Mouse (Mus musculus) stomach, embryonic 14.5 days (tissue): Measurements from ENCODE around the gene Ccdc177. TPM values are rescaled to one million over a fixed set of nuclear protein-coding genes. Genes with fewer than 3 reads are reported as not detected.

Experiments used
- ATAC-seq: fragments of 200-750 bp; cut with Nextera tagmentation; 2 replicates; pipeline ENCODE4 v1.8.0; 2017; ENCODE audit warnings: low read depth, moderate TSS enrichment; ENCODE audit not compliant: insufficient number of reproducible peaks, insufficient read depth, low FRiP score
- H3K27ac ChIP-seq: fragments of 300-500 bp; sonication (generic); 2 replicates; pipeline ENCODE4 v1.5.1; 2014; ENCODE audit warnings: mild to moderate bottlenecking, low read length, moderate library complexity, mixed read lengths
- H3K27me3 ChIP-seq: fragments of 300-500 bp; sonication (generic); 2 replicates; pipeline ENCODE4 v1.6.1; 2014; ENCODE audit warnings: low read length, control low read depth, mixed read lengths; ENCODE audit not compliant: control insufficient read depth, insufficient read depth
- H3K36me3 ChIP-seq: fragments of 300-500 bp; sonication (generic); 2 replicates; pipeline ENCODE4 v1.6.1; 2014; ENCODE audit warnings: mild to moderate bottlenecking, control low read depth, low read length, moderate library complexity, mixed read lengths; ENCODE audit not compliant: control insufficient read depth, insufficient read depth
- H3K4me1 ChIP-seq: fragments of 300-500 bp; sonication (generic); 2 replicates; pipeline ENCODE4 v1.6.1; 2014; ENCODE audit warnings: low read length, control low read depth, mixed read lengths; ENCODE audit not compliant: control insufficient read depth, insufficient read depth
- H3K4me2 ChIP-seq: fragments of 300-500 bp; sonication (generic); replicated peaks from 2 replicates; pipeline ENCODE4 v1.6.1; 2014; ENCODE audit warnings: low read depth, low read length, control low read depth
- H3K4me3 ChIP-seq: fragments of 300-500 bp; sonication (generic); 2 replicates; pipeline ENCODE4 v1.5.1; 2014; ENCODE audit warnings: low read depth, low read length, control low read depth
- H3K9ac ChIP-seq: fragments of 300-500 bp; sonication (generic); replicated peaks from 2 replicates; pipeline ENCODE4 v1.6.1; 2014; ENCODE audit warnings: low read depth, mild to moderate bottlenecking, control low read depth, low read length, moderate library complexity, mixed read lengths
- H3K9me3 ChIP-seq: fragments of 300-500 bp; sonication (generic); 2 replicates; pipeline ENCODE4 v1.6.1; 2016; ENCODE audit warnings: low read depth, low read length, control low read depth; ENCODE audit not compliant: control insufficient read depth
- WGBS: fragments of 180-500 bp; shearing (Covaris S2); extraction: QIAGEN DNeasy Blood & Tissue Kit; methylation state at CpG from one replicate; pipeline ENCODE4 v1.1.7; 2014; 5-methylcytosine and 5-hydroxymethylcytosine counted together
- polyA plus RNA-seq: library from polyadenylated mRNA; unstranded; fragments of >200 nt; fragmentation: Nextera tagmentation; extraction: Ambion mirVana; gene quantifications from 2 replicates; pipeline ENCODE4 v1.2.1, GENCODE M21; 2014

Ccdc177 gene
- polyA plus RNA-seq, 1 experiment from 2014 or later, result 0.26 TPM

DNA sequence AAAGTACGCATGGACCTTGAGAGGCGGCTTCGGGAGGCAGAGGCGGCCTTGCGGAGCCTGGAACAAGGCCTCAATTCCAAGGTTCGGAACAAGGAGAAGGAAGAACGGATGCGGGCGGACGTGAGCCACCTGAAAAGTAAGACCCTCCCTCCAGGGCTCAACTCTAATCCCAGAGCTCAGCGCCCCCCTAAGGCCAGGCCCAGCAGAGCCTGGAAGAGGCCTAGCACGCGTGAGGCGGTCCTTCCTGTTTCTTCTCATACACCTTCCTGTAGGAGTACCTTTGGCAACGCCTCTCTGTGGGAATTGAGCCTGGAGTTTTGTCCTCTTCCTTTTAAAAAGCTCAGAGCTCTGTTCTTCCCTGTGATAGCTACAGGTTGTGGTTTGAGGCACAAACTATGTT, 39.0 kb downstream of the Ccdc177 start:
- no peak for ATAC-seq
- H3K36me3 ChIP-seq, result no peaks in the 10 kb centered on the region
- no peak overlapping the region for H3K9ac ChIP-seq
- H3K27ac ChIP-seq, result no peak overlapping the region
- no peaks in the 10 kb centered on the region for H3K4me1 ChIP-seq
- H3K9me3 ChIP-seq, result no peaks in the 10 kb centered on the region
- no peak overlapping the region for H3K4me2 ChIP-seq
- H3K4me3 ChIP-seq, result no peak overlapping the region
- 81% methylated on average over 15 of the region's 15 CpGs for WGBS
- no peaks in the 10 kb centered on the region for H3K27me3 ChIP-seq

DNA sequence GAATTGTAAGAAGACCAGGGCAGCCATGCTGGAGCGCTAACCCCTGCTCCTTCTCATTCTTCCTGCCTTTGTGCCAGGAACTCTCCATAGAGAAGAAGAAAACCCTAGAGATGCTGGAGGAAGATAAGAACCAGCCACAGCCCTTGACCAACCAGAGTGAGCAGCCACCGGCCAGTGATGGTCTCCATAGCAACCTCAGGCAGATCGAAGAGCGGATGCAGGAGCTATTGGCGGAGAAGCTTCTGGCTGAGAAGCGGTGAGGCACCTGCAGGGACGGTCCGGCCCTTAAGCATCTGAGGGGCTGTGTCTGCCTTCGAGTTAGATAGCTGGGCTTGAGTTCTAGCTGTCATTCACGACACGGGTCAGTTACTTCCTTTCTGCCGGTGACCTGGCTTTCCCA, 40.0 kb downstream of the Ccdc177 start:
- Histone ChIP-seq H3K27ac (no peak overlapping the region), H3K27me3 (no peaks in the 10 kb centered on the region), H3K9ac (no peak overlapping the region), H3K36me3 (no peaks in the 10 kb centered on the region), H3K4me3 (no peak overlapping the region), H3K4me1 (no peaks in the 10 kb centered on the region), H3K4me2 (no peak overlapping the region), H3K9me3 (no peaks in the 10 kb centered on the region)
- 68% methylated on average over 12 of the region's 12 CpGs for WGBS
- no peak for ATAC-seq

DNA sequence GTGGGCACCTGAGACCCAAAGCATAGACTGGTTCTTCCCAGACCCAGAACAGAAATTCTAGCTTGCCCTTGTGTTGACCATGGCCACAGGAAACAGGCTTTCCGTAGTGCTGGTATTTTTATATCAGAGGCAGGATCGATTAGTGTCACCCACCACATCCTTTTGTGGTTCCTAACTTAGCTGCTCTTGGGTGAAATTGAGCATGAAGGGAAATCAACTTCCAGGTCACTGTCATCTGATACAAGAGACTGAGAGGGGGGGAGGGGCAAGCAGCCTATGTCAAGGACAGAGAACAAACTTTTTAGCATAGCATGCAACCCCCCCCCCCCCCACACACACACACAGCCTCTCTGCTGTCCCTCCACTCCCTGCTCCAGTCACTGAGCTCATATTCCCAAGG, 41.3 kb downstream of the Ccdc177 start:
- H3K4me1 ChIP-seq, result no peaks in the 10 kb centered on the region
- 82% methylated on average over 2 of the region's 2 CpGs for WGBS
- no peak overlapping the region for H3K4me3 ChIP-seq
- no peak overlapping the region for H3K27ac ChIP-seq
- no peaks in the 10 kb centered on the region for H3K9me3 ChIP-seq
- H3K27me3 ChIP-seq, result no peaks in the 10 kb centered on the region
- ATAC-seq, result no peak
- no peak overlapping the region for H3K4me2 ChIP-seq
- no peak overlapping the region for H3K9ac ChIP-seq
- no peaks in the 10 kb centered on the region for H3K36me3 ChIP-seq

DNA sequence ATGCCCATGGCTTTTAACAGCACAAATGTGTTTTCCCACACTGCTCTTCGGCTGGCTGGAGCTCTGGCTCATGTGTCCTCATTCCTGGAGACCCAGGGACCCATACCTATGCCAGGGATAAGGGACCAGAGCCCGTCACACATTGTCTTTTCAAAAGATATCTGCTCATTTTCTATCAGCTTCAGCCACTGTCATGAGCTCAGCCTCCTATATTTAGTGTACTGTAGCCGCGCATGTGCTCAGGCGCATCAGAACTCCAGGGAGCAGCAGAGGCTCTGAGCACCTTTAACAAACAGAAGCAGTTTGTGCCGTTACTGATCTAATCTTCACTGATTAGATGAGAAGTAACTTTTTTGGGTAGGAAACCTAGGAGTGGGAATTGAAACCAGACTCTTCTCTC, 44.6 kb downstream of the Ccdc177 start:
- WGBS, result 71% methylated on average over 6 of the region's 6 CpGs
- ATAC-seq, result no peak

DNA sequence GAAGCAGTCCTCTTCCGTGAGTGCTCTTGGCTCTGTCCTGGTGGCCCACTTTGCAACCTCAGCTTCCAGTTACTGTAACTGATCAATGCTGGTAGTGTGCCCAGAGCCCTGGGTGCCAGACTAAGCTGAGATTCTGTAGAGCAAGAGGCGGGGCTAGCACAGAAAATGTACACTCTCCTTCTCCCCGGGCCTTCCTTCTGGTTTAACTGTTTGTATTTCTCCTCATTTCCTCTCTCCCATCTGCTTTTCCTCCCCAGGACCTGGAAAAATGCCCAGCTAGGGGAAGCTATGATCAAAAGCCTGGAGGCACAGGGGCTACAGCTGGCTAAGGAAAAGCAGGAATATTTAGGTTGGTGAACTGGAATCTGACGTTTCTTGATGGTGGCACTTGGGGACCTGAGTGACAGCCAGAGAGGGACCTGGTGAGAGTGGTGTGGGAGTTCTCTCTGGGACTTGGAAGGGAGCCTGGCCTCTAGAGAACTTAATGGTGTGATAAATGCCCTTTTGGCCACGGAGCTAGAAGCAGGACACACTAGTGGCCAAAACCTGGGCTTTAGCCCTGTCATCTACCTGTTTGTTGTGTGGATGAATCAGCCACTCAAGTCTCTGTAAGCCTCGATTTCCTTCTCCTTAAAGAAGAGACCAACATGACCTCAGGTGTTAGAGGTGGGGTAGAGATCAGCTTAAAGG, 53.4 kb downstream of the Ccdc177 start:
- H3K9ac ChIP-seq, result no peak overlapping the region
- H3K27me3 ChIP-seq, result no peaks in the 10 kb centered on the region
- H3K27ac ChIP-seq, result peak overlapping the region; percentile 52; the same call in 1 of the 2 replicates
- H3K4me1 ChIP-seq, result peaks cover 13% of the 10 kb centered on the region; the same call in 1 of the 2 replicates
- H3K4me2 ChIP-seq, result no peak overlapping the region
- H3K4me3 ChIP-seq, result no peak overlapping the region
- WGBS, result 30% methylated on average over 6 of the region's 6 CpGs
- H3K9me3 ChIP-seq, result no peaks in the 10 kb centered on the region
- peak; percentile 16; the same call in 1 of the 2 replicates for ATAC-seq
- H3K36me3 ChIP-seq, result no peaks in the 10 kb centered on the region

More for the DNA sequence above, 44.6 kb downstream of the Ccdc177 start:
- no peaks in the 10 kb centered on the region for H3K9me3 ChIP-seq
- no peaks in the 10 kb centered on the region for H3K27me3 ChIP-seq
- no peak overlapping the region for H3K27ac ChIP-seq
- H3K36me3 ChIP-seq, result no peaks in the 10 kb centered on the region
- H3K4me1 ChIP-seq, result no peaks in the 10 kb centered on the region
- H3K4me2 ChIP-seq, result no peak overlapping the region
- H3K9ac ChIP-seq, result no peak overlapping the region
- no peak overlapping the region for H3K4me3 ChIP-seq

DNA sequence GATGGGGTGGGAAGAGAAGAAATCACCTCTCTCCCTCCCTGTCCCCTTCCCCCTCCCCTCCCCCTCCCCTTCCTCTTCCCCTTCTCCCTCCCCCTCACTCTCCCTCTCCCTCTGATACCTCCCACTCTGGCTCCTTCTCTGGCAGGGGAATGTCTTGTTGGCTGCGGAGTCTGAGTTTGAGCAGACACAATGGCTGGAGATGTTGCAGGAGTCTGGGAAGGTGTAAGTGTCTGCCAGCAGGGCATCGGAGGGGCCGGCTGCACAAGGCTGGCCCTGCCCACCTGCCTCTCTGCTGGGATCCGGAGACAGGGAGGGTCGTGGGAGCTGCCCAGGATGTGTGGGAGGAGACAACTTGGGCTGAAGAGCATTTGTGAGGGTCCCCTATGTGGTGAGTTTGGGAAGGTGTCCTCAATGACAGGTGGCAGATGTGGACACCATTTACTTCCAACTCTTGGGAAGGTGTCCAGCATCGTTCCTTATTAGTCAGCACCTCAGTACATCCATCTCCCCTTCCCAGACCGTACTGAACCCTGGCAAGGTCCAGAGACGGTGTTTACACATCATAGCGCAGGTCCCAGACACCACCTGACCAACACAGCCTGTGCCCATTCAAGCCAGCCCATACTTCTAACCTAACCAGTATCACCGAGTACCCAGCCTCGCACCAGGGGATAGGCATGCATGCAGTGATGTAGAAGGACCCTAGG, 54.1 kb downstream of the Ccdc177 start:
- Histone ChIP-seq H3K36me3 (no peaks in the 10 kb centered on the region), H3K4me1 (peaks cover 16% of the 10 kb centered on the region; the same call in 1 of the 2 replicates), H3K27me3 (no peaks in the 10 kb centered on the region), H3K4me3 (no peak overlapping the region), H3K9ac (no peak overlapping the region), H3K27ac (peak overlapping the region; percentile 52; the same call in 1 of the 2 replicates), H3K4me2 (no peak overlapping the region), H3K9me3 (no peaks in the 10 kb centered on the region)
- WGBS, result 39% methylated on average over 11 of the region's 11 CpGs
- ATAC-seq, result peak; percentile 69

Other genes with a start within 250 kb of the Ccdc177 start
- gene Galnt16, start 242.4 kb downstream of the Ccdc177 start, polyA plus RNA-seq, result 10.8 and 11.3 TPM in 2 replicates
- gene Slc39a9, start 116.8 kb downstream of the Ccdc177 start, polyA plus RNA-seq, result 27.0 and 32.0 TPM in 2 replicates
- gene Erh, start 116.3 kb downstream of the Ccdc177 start, polyA plus RNA-seq, result 250 and 271 TPM in 2 replicates
- gene Plekhd1, start 68.1 kb downstream of the Ccdc177 start, polyA plus RNA-seq, result 3.9 and 6.5 TPM in 2 replicates
- 20.8 and 22.6 TPM in 2 replicates for gene Susd6, start 29.8 kb upstream of the Ccdc177 start, polyA plus RNA-seq
- 312 and 364 TPM in 2 replicates for gene Srsf5, start 184.8 kb upstream of the Ccdc177 start, polyA plus RNA-seq
- 1.1 and 1.3 TPM in 2 replicates for gene Slc10a1, start 208.0 kb upstream of the Ccdc177 start, polyA plus RNA-seq